9 mouse cellular contexts compared by ENCODE assay signal in the genomic region with DNA sequence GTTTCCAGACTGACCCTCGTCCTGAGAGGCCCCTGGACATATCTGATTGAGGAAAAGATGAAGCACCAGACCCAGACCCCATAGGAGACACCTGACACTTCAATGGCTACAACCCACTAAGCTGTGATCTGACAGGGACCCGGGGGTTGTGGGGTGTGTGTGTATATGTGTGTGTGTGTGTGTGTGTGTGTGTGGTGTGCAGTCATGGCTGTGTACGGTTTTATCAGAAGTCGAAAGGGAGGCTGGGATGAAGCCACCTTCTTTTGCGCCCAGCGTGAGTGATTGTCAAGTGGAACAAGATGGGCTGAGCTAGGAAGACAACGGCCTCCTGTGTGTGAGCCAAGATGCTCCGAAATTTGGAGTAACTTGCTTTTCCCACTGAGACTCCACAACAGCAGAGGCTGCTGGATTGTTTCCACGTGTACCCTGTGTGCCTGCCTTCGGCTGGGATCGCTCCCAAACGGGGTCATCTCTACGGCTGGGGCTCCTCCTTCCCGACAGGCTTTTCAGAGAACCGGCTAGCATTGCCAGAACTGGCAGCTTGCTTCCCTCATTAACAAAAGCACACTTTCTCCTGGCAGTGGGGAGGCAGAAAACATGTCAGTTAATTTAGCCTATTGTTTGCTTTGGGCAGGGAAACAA. TPM values are rescaled to one million over a fixed set of nuclear protein-coding genes. Genes with fewer than 3 reads are reported as not detected.
DNase-seq lines count a peak whose midpoint lies in the region; ATAC-seq lines count a peak whose summit lies in the region.
"Had no signal": no experiment of that assay in that cellular context is flagged by ENCODE, and none has a peak within 500 bp of the region (broad histone marks: within the 10 kb centered on the region; RNA-seq: fewer than 3 reads in every experiment).

No protein-coding gene starts in this region.

- peak; percentile 94 for DNase-seq in Muller cell, postnatal 12 days (ENCODE audit: inconsistent ontology term)
- DNase-seq in cerebellum, adult 18-20 months: peak; percentile 57 to 62
- DNase-seq in layer of hippocampus, adult 8-10 months (ENCODE audit: low spot score in 2 of 2): peak; percentile 80 to 86
- DNase-seq in lung, postnatal 4 days: peak; percentile 25 to 81
- no peak for DNase-seq in thymus, postnatal 36 days
- DNase-seq in heart, adult 8-10 months (ENCODE audit: low spot score): no peak
- DNase-seq in thymus, postnatal 14 days: no peak

- ATAC-seq in monocyte, adult 5-6 weeks (replicated peaks; ENCODE audit: insufficient number of reproducible peaks, low FRiP score, low TSS enrichment, poor library complexity, severe bottlenecking): no peak

RNA-seq across cellular contexts. Expression of gene Slc28a3, which starts 50.1 kb away (rescaled TPM):
- total RNA-seq in layer of hippocampus, adult 8-10 months (2022): under 1 TPM in 3 of 4 experiments, not detected in 1; 0.11 to 0.85 (median 0.37) TPM
- not detected for total RNA-seq in heart, adult 8-10 months (2022)
- not detected in 3 replicates for total RNA-seq in monocyte, adult 5-6 weeks (2017)
- total RNA-seq: MEL had no signal

Comparison
In these comparisons a context has a peak if more than half of its experiments do, and no peak if none do; other contexts are left out.
1. DNase-seq: peak in Muller cell, postnatal 12 days (single experiment), cerebellum, adult 18-20 months (2 of 2), layer of hippocampus, adult 8-10 months (2 of 2) and lung, postnatal 4 days (2 of 2); none in thymus, postnatal 36 days (0 of 2), heart, adult 8-10 months (single experiment) and thymus, postnatal 14 days (single experiment).